Mouse (Mus musculus): ENCODE data around the gene Paf1. TPM values are rescaled to one million over a fixed set of nuclear protein-coding genes. Genes with fewer than 3 reads are reported as not detected.

Gene Paf1
- polyA plus RNA-seq, 1 experiment from 2014 or later = 67.3 TPM

GRCm38 (mm10) chr7:28373131-28373581, 19.6 kb upstream of the Paf1 start:
- Histone ChIP-seq H3K4me2 (replicated peaks; ENCODE audit: low read depth, low read length) (peak overlapping the region; percentile 51), H3K9me3 (ENCODE audit: control insufficient read depth, low read depth, low read length) (no peaks in the 10 kb centered on the region), H3K4me1 (ENCODE audit: control insufficient read depth, insufficient read depth, low read length) (peaks cover 35% of the 10 kb centered on the region), H3K27me3 (ENCODE audit: control insufficient read depth, insufficient read depth, low read length) (no peaks in the 10 kb centered on the region), H3K9ac (replicated peaks; ENCODE audit: low read depth, low read length) (peak overlapping the region; percentile 25; the same call in 1 of the 2 replicates), H3K27ac (ENCODE audit: low read length) (peak overlapping the region; percentile 92), H3K4me3 (ENCODE audit: low read depth, low read length) (peak overlapping the region; percentile 31), H3K36me3 (ENCODE audit: control insufficient read depth, insufficient read depth, low read length) (peaks cover 20% of the 10 kb centered on the region)
- 0 out of 2 replicates have a peak, but pooled peaks have one; percentile 4 for ATAC-seq (ENCODE audit: insufficient number of reproducible peaks, insufficient read depth, low FRiP score, low read depth)
- under 1% methylated on average over 9 of the region's 9 CpGs for WGBS

GRCm38 (mm10) chr7:28373891-28374495, 18.8 kb upstream of the Paf1 start:
- no peak overlapping the region for H3K9ac ChIP-seq (replicated peaks; ENCODE audit: low read depth, low read length)
- no peak overlapping the region for H3K4me2 ChIP-seq (replicated peaks; ENCODE audit: low read depth, low read length)
- WGBS = 84% methylated on average over 7 of the region's 7 CpGs

GRCm38 (mm10) chr7:28374647-28375046, 18.1 kb upstream of the Paf1 start:
- Histone ChIP-seq H3K4me1 (ENCODE audit: control insufficient read depth, insufficient read depth, low read length) (peaks cover 38% of the 10 kb centered on the region), H3K4me3 (ENCODE audit: low read depth, low read length) (no peak overlapping the region), H3K9me3 (ENCODE audit: control insufficient read depth, low read depth, low read length) (no peaks in the 10 kb centered on the region), H3K36me3 (ENCODE audit: control insufficient read depth, insufficient read depth, low read length) (peaks cover 8% of the 10 kb centered on the region), H3K9ac (replicated peaks; ENCODE audit: low read depth, low read length) (peak overlapping the region; percentile 61; the same call in 1 of the 2 replicates), H3K4me2 (replicated peaks; ENCODE audit: low read depth, low read length) (peak overlapping the region; percentile 60; the same call in 1 of the 2 replicates), H3K27me3 (ENCODE audit: control insufficient read depth, insufficient read depth, low read length) (no peaks in the 10 kb centered on the region), H3K27ac (ENCODE audit: low read length) (peak overlapping the region; percentile 99)
- WGBS = 75% methylated on average over 10 of the region's 10 CpGs
- no peak for ATAC-seq (ENCODE audit: insufficient number of reproducible peaks, insufficient read depth, low FRiP score, low read depth)

More at GRCm38 (mm10) chr7:28373891-28374495, 18.8 kb upstream of the Paf1 start:
- Histone ChIP-seq H3K27ac (ENCODE audit: low read length) (peak overlapping the region; percentile 99), H3K4me3 (ENCODE audit: low read depth, low read length) (no peak overlapping the region), H3K36me3 (ENCODE audit: control insufficient read depth, insufficient read depth, low read length) (peaks cover 12% of the 10 kb centered on the region), H3K27me3 (ENCODE audit: control insufficient read depth, insufficient read depth, low read length) (no peaks in the 10 kb centered on the region), H3K9me3 (ENCODE audit: control insufficient read depth, low read depth, low read length) (no peaks in the 10 kb centered on the region), H3K4me1 (ENCODE audit: control insufficient read depth, insufficient read depth, low read length) (peaks cover 38% of the 10 kb centered on the region)
- ATAC-seq (ENCODE audit: insufficient number of reproducible peaks, insufficient read depth, low FRiP score, low read depth) = no peak

- Histone ChIP-seq H3K27ac (ENCODE audit: low read length) (peak overlapping the region; percentile 99), H3K4me2 (replicated peaks; ENCODE audit: low read depth, low read length) (peak overlapping the region; percentile 91), H3K27me3 (ENCODE audit: control insufficient read depth, insufficient read depth, low read length) (no peaks in the 10 kb centered on the region), H3K9ac (replicated peaks; ENCODE audit: low read depth, low read length) (peak overlapping the region; percentile 61), H3K4me3 (ENCODE audit: low read depth, low read length) (peak overlapping the region; percentile 84), H3K9me3 (ENCODE audit: control insufficient read depth, low read depth, low read length) (no peaks in the 10 kb centered on the region), H3K36me3 (ENCODE audit: control insufficient read depth, insufficient read depth, low read length) (peaks cover 7% of the 10 kb centered on the region; the same call in 1 of the 2 replicates), H3K4me1 (ENCODE audit: control insufficient read depth, insufficient read depth, low read length) (peaks cover 36% of the 10 kb centered on the region)
- WGBS = under 1% methylated on average over 36 of the region's 36 CpGs
- peak; percentile 59 for ATAC-seq (ENCODE audit: insufficient number of reproducible peaks, insufficient read depth, low FRiP score, low read depth)
Measured at GRCm38 (mm10) chr7:28375176-28375921, 17.4 kb upstream of the Paf1 start.

- H3K27ac ChIP-seq (ENCODE audit: low read length) = peak overlapping the region; percentile 99
- peaks cover 38% of the 10 kb centered on the region for H3K4me1 ChIP-seq (ENCODE audit: control insufficient read depth, insufficient read depth, low read length)
- peak overlapping the region; percentile 91 for H3K4me2 ChIP-seq (replicated peaks; ENCODE audit: low read depth, low read length)
- WGBS = 2% methylated on average over 30 of the region's 30 CpGs
- H3K36me3 ChIP-seq (ENCODE audit: control insufficient read depth, insufficient read depth, low read length) = peaks cover 7% of the 10 kb centered on the region; the same call in 1 of the 2 replicates
- peak overlapping the region; percentile 45 for H3K9ac ChIP-seq (replicated peaks; ENCODE audit: low read depth, low read length)
- H3K27me3 ChIP-seq (ENCODE audit: control insufficient read depth, insufficient read depth, low read length) = no peaks in the 10 kb centered on the region
- ATAC-seq (ENCODE audit: insufficient number of reproducible peaks, insufficient read depth, low FRiP score, low read depth) = peak; percentile 5; the same call in 1 of the 2 replicates
- H3K9me3 ChIP-seq (ENCODE audit: control insufficient read depth, low read depth, low read length) = no peaks in the 10 kb centered on the region
- peak overlapping the region; percentile 84 for H3K4me3 ChIP-seq (ENCODE audit: low read depth, low read length)
Measured at GRCm38 (mm10) chr7:28376011-28376771, 16.6 kb upstream of the Paf1 start.

GRCm38 (mm10) chr7:28377190-28378065, 15.3 kb upstream of the Paf1 start:
- WGBS = 72% methylated on average over 18 of the region's 18 CpGs
- Histone ChIP-seq H3K27me3 (ENCODE audit: control insufficient read depth, insufficient read depth, low read length) (no peaks in the 10 kb centered on the region), H3K36me3 (ENCODE audit: control insufficient read depth, insufficient read depth, low read length) (peaks cover 7% of the 10 kb centered on the region; the same call in 1 of the 2 replicates), H3K4me2 (replicated peaks; ENCODE audit: low read depth, low read length) (peak overlapping the region; percentile 91), H3K9ac (replicated peaks; ENCODE audit: low read depth, low read length) (peak overlapping the region; percentile 88), H3K27ac (ENCODE audit: low read length) (peak overlapping the region; percentile 96), H3K4me3 (ENCODE audit: low read depth, low read length) (peak overlapping the region; percentile 84), H3K4me1 (ENCODE audit: control insufficient read depth, insufficient read depth, low read length) (peaks cover 43% of the 10 kb centered on the region), H3K9me3 (ENCODE audit: control insufficient read depth, low read depth, low read length) (no peaks in the 10 kb centered on the region)
- ATAC-seq (ENCODE audit: insufficient number of reproducible peaks, insufficient read depth, low FRiP score, low read depth) = no peak

GRCm38 (mm10) chr7:28378066-28378690, 14.6 kb upstream of the Paf1 start:
- H3K27ac ChIP-seq (ENCODE audit: low read length) = peak overlapping the region; percentile 96
- H3K27me3 ChIP-seq (ENCODE audit: control insufficient read depth, insufficient read depth, low read length) = no peaks in the 10 kb centered on the region
- peaks cover 49% of the 10 kb centered on the region for H3K4me1 ChIP-seq (ENCODE audit: control insufficient read depth, insufficient read depth, low read length)
- H3K9ac ChIP-seq (replicated peaks; ENCODE audit: low read depth, low read length) = peak overlapping the region; percentile 88
- no peak for ATAC-seq (ENCODE audit: insufficient number of reproducible peaks, insufficient read depth, low FRiP score, low read depth)
- H3K36me3 ChIP-seq (ENCODE audit: control insufficient read depth, insufficient read depth, low read length) = peaks cover 7% of the 10 kb centered on the region; the same call in 1 of the 2 replicates
- peak overlapping the region; percentile 91 for H3K4me2 ChIP-seq (replicated peaks; ENCODE audit: low read depth, low read length)
- peak overlapping the region; percentile 84 for H3K4me3 ChIP-seq (ENCODE audit: low read depth, low read length)
- H3K9me3 ChIP-seq (ENCODE audit: control insufficient read depth, low read depth, low read length) = no peaks in the 10 kb centered on the region
- 31% methylated on average over 32 of the region's 32 CpGs for WGBS

All from stomach, embryonic 14.5 days (tissue).